Mouse (Mus musculus) CH12.LX (cell line): ENCODE results near the gene Ilf3. TPM values are rescaled to one million over a fixed set of nuclear protein-coding genes. Genes with fewer than 3 reads are reported as not detected.

Source experiments
- DNase-seq: peaks from one replicate; pipeline ENCODE4 v3.0.0-alpha.2; 2013; ENCODE audit errors: extremely low read depth
- H3K27ac ChIP-seq: 2 replicates; pipeline ENCODE4 v1.5.1; 2012; ENCODE audit warnings: low read depth, mild to moderate bottlenecking, control low read depth, moderate library complexity; ENCODE audit not compliant: insufficient read depth
- H3K27me3 ChIP-seq: replicated peaks from 2 replicates; pipeline ENCODE3; 2012; ENCODE audit warnings: inconsistent platforms
- H3K36me3 ChIP-seq, 2 experiments: replicated peaks in 1 of 2; 2 replicates each; pipeline versions ENCODE3 to v1.6.1; 2012; ENCODE audit warnings: inconsistent platforms in 1 of 2, low read length in 1 of 2, mild to moderate bottlenecking in 1 of 2, mixed read lengths in 1 of 2, moderate library complexity in 1 of 2; ENCODE audit not compliant: control insufficient read depth in 1 of 2, insufficient read depth in 1 of 2
- H3K4me1 ChIP-seq, 2 experiments: 2 replicates each; pipeline ENCODE4 v1.6.1; 2012; ENCODE audit warnings: inconsistent platforms in 1 of 2, moderate library complexity in 1 of 2; ENCODE audit not compliant: insufficient read depth in 2 of 2, control insufficient read depth in 1 of 2
- H3K4me2 ChIP-seq: 2 replicates; pipeline ENCODE4 v1.6.1; 2012; ENCODE audit warnings: low read depth, mild to moderate bottlenecking, control low read depth; ENCODE audit not compliant: poor library complexity, insufficient read depth, severe bottlenecking
- H3K4me3 ChIP-seq, 3 experiments: fragments of 150-350 bp in 1 of 3; sonication (generic) in 1 of 3; replicated peaks in 1 of 3; 2 replicates each; pipeline versions ENCODE3 to v1.5.1; 2011 to 2012; ENCODE audit warnings: low read depth in 2 of 3, low read length in 2 of 3, mild to moderate bottlenecking in 2 of 3, moderate library complexity in 2 of 3, control low read depth in 1 of 3, improper control_type of control experiment in 1 of 3, inconsistent platforms in 1 of 3, mixed read lengths in 1 of 3; ENCODE audit not compliant: poor library complexity in 1 of 3
- H3K79me2 ChIP-seq: replicated peaks from 2 replicates; pipeline ENCODE4 v1.6.1; 2012; ENCODE audit warnings: mild to moderate bottlenecking, moderate library complexity; ENCODE audit not compliant: control insufficient read depth, poor library complexity, insufficient read depth, severe bottlenecking; ENCODE audit errors: extremely low read depth
- H3K9ac ChIP-seq: 2 replicates; pipeline ENCODE4 v1.6.1; 2012; ENCODE audit warnings: low read depth, mild to moderate bottlenecking, control low read depth, moderate library complexity; ENCODE audit not compliant: insufficient read depth
- H3K9me3 ChIP-seq: replicated peaks from 2 replicates; pipeline ENCODE3; 2012; ENCODE audit warnings: low read length, inconsistent platforms, mixed read lengths
- CHD1 ChIP-seq: IDR thresholded peaks from 2 replicates; pipeline ENCODE4 v1.6.1; 2012; ENCODE audit warnings: low read depth, low read length, improper control_type of control experiment, inconsistent platforms
- CHD2 ChIP-seq: IDR thresholded peaks from 2 replicates; pipeline ENCODE4 v1.6.1; 2011; ENCODE audit warnings: low read length, improper control_type of control experiment
- E2F4 ChIP-seq: IDR thresholded peaks from 2 replicates; pipeline ENCODE4 v1.6.1; 2011; ENCODE audit warnings: low read depth, low read length, improper control_type of control experiment; ENCODE audit not compliant: insufficient replicate concordance
- ELF1 ChIP-seq: IDR thresholded peaks from 2 replicates; pipeline ENCODE4 v1.6.1; 2014; ENCODE audit warnings: low read depth, mild to moderate bottlenecking, inconsistent platforms, low read length, improper control_type of control experiment
- EP300 ChIP-seq: IDR thresholded peaks from 2 replicates; pipeline ENCODE4 v1.6.1; 2011; ENCODE audit warnings: low read length, improper control_type of control experiment
- ETS1 ChIP-seq: conservative IDR thresholded peaks from 2 replicates; pipeline ENCODE4 v1.6.1; 2012; ENCODE audit warnings: low read depth, mild to moderate bottlenecking, inconsistent platforms, low read length, improper control_type of control experiment, moderate library complexity
- GABPA ChIP-seq: IDR thresholded peaks from 2 replicates; pipeline ENCODE4 v1.6.1; 2012; ENCODE audit warnings: low read depth, low read length, improper control_type of control experiment, inconsistent platforms; ENCODE audit not compliant: insufficient replicate concordance
- HCFC1 ChIP-seq: IDR thresholded peaks from 2 replicates; pipeline ENCODE4 v1.6.1; 2012; ENCODE audit warnings: low read depth, mild to moderate bottlenecking, inconsistent platforms, low read length, improper control_type of control experiment
- IRF4 ChIP-seq: IDR thresholded peaks from 2 replicates; pipeline ENCODE4 v1.6.1; 2014; ENCODE audit warnings: low read depth, mild to moderate bottlenecking, inconsistent platforms, low read length, improper control_type of control experiment
- KAT2A ChIP-seq: IDR thresholded peaks from 2 replicates; pipeline ENCODE4 v1.6.1; 2012; ENCODE audit warnings: low read length, improper control_type of control experiment, inconsistent platforms; ENCODE audit not compliant: insufficient replicate concordance
- MAX ChIP-seq: IDR thresholded peaks from 2 replicates; pipeline ENCODE4 v1.6.1; 2011; ENCODE audit warnings: low read length, improper control_type of control experiment
- MEF2A ChIP-seq: IDR thresholded peaks from 2 replicates; pipeline ENCODE4 v1.6.1; 2014; ENCODE audit warnings: low read depth, mild to moderate bottlenecking, inconsistent platforms, low read length, improper control_type of control experiment, borderline replicate concordance
- MYC ChIP-seq: IDR thresholded peaks from 2 replicates; pipeline ENCODE4 v1.6.1; 2011; ENCODE audit warnings: low read depth, mild to moderate bottlenecking, improper control_type of control experiment, low read length
- NRF1 ChIP-seq: IDR thresholded peaks from 2 replicates; pipeline ENCODE4 v1.6.1; 2014; ENCODE audit warnings: low read depth, mild to moderate bottlenecking, inconsistent platforms, low read length, improper control_type of control experiment, moderate library complexity
- PAX5 ChIP-seq: IDR thresholded peaks from 2 replicates; pipeline ENCODE4 v1.6.1; 2012; ENCODE audit warnings: low read length, inconsistent platforms, mixed read lengths
- RAD21 ChIP-seq: IDR thresholded peaks from 2 replicates; pipeline ENCODE4 v1.6.1; 2011; ENCODE audit warnings: low read depth, mild to moderate bottlenecking, low read length, improper control_type of control experiment, moderate library complexity
- SIN3A ChIP-seq: IDR thresholded peaks from 2 replicates; pipeline ENCODE4 v1.6.1; 2012; ENCODE audit warnings: low read length, improper control_type of control experiment, inconsistent platforms
- SMC3 ChIP-seq: IDR thresholded peaks from 2 replicates; pipeline ENCODE4 v1.6.1; 2011; ENCODE audit warnings: low read depth, low read length, improper control_type of control experiment
- TBP ChIP-seq: conservative IDR thresholded peaks from 2 replicates; pipeline ENCODE4 v1.6.1; 2011; ENCODE audit warnings: low read depth, low read length, improper control_type of control experiment
- TCF12 ChIP-seq: IDR thresholded peaks from 2 replicates; pipeline ENCODE4 v1.6.1; 2014; ENCODE audit warnings: low read depth, mild to moderate bottlenecking, inconsistent platforms, low read length, improper control_type of control experiment
- UBTF ChIP-seq: IDR thresholded peaks from 2 replicates; pipeline ENCODE4 v1.6.1; 2012; ENCODE audit warnings: low read depth, mild to moderate bottlenecking, inconsistent platforms, low read length, improper control_type of control experiment, moderate library complexity
- USF1 ChIP-seq: IDR thresholded peaks from 2 replicates; pipeline ENCODE4 v1.6.1; 2014; ENCODE audit warnings: low read depth, mild to moderate bottlenecking, inconsistent platforms, low read length, improper control_type of control experiment
- USF2 ChIP-seq: conservative IDR thresholded peaks from 2 replicates; pipeline ENCODE4 v1.6.1; 2011; ENCODE audit warnings: low read depth, low read length, improper control_type of control experiment
- ZC3H11A ChIP-seq: IDR thresholded peaks from 2 replicates; pipeline ENCODE4 v1.6.1; 2012; ENCODE audit warnings: low read depth, mild to moderate bottlenecking, inconsistent platforms, low read length, improper control_type of control experiment
- dilution Hi-C: fragments of 300-500 bp; cut with MboI; formaldehyde crosslinking; loops from 2 replicates; pipeline ENCODE4 v1.14.3; 2020; ENCODE audit warnings: low sequenced_read_pairs; ENCODE audit not compliant: extremely low pct_unique_long_range_greater_than_20kb, extremely low pct_ligation_motif_present
- in situ Hi-C: fragments of 300-500 bp; cut with MboI; formaldehyde crosslinking; loops from 3 replicates; pipeline ENCODE4 v1.14.3; 2019; ENCODE audit warnings: low sequenced_read_pairs, low pct_ligation_motif_present, low pct_unique_long_range_greater_than_20kb, mixed read lengths
- polyA plus RNA-seq: library from polyadenylated mRNA; unstranded; fragments of >175 nt; gene quantifications from 2 replicates; pipeline ENCODE4 v1.2.1, GENCODE M21; 2012; ENCODE audit warnings: low read depth; ENCODE audit not compliant: insufficient read length
- total RNA-seq, 2 experiments: library from RNA; depleted of rRNA; stranded (reverse); fragments of 300-350 nt in 1 of 2; fragments of >200 nt in 1 of 2; gene quantifications; 2 replicates each; pipeline ENCODE4 v1.2.3; 2012 to 2014

Gene Ilf3
- total and polyA plus RNA-seq, 3 experiments: 72.8 to 128 (median 77.3) TPM

DNA sequence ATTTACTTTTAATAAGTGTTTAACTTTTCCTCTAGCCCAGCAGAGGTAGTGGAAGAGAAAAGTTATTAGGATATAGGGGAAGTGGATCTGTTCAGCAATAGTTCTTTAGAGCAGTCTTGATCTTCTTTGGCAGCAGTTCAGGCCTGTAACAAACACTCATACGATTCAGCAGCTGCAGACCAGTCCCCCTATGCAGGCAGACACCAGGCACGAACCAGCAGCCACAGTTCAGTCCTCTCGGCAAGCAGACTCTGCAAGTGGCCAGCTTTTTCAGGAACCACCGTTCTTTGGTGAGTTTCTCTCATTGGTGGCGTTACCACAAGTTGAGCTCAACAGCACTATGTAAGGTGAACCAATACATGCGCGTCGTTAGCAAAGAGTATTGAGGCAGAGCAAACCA, 31.2 kb upstream of the Ilf3 start:
- dilution Hi-C loops: no loop called here
- Histone ChIP-seq H3K27ac (no peak overlapping the region), H3K27me3 (no peaks in the 10 kb centered on the region), H3K36me3 (peaks cover 10 to 77% of the 10 kb centered on the region in 2 experiments), H3K9ac (no peak overlapping the region), H3K4me2 (no peak overlapping the region), H3K79me2 (peaks cover 7% of the 10 kb centered on the region), H3K9me3 (no peaks in the 10 kb centered on the region), H3K4me1 (peaks cover 0 to 19% of the 10 kb centered on the region in 2 experiments; a peak in 3 of 4 replicates)
- DNase-seq: no peak
- in situ Hi-C loops: no loop called here
- TF ChIP-seq MYC: no peak
- no peak for TF ChIP-seq TBP
- TF ChIP-seq KAT2A: no peak
- TF ChIP-seq CHD2: no peak
- no peak for TF ChIP-seq UBTF
- no peak for TF ChIP-seq SMC3
- TF ChIP-seq USF2: no peak
- no peak for TF ChIP-seq ELF1
- TF ChIP-seq, all 38 proteins: peak for 0
- H3K4me3 ChIP-seq: no peak overlapping the region

DNA sequence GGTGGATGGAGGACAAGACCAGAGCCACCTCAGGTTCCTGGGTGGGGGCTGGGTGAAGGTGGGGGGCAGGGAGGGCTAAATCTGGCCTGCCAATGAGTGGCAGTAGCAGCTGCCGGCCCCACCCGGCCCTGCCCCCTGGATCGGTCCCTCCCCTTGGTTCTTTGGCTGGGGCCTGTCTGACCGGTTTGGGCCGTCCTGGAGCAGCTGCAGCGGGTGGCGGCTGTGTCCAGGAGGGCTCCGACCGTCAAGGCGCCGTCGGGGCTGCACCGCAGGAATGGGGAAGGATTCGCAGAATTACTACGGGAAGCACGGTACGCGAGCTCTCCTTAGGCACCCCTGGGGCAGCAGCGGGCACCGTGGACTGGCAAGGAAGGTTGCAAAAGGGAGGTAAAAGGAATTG, 30.0 kb upstream of the Ilf3 start:
- no peak for DNase-seq
- in situ Hi-C loops: no loop called here
- Histone ChIP-seq H3K27me3 (no peaks in the 10 kb centered on the region), H3K79me2 (peaks cover 5% of the 10 kb centered on the region), H3K36me3 (peaks cover 21 to 82% of the 10 kb centered on the region in 2 experiments), H3K4me2 (no peak overlapping the region), H3K4me3 (no peak overlapping the region), H3K4me1 (peaks cover 0 to 7% of the 10 kb centered on the region in 2 experiments; a peak in 3 of 4 replicates), H3K27ac (no peak overlapping the region), H3K9me3 (no peaks in the 10 kb centered on the region), H3K9ac (no peak overlapping the region)
- TF ChIP-seq PAX5: no peak
- no peak for TF ChIP-seq E2F4
- no peak for TF ChIP-seq SIN3A
- TF ChIP-seq USF2: no peak
- no peak for TF ChIP-seq USF1
- no peak for TF ChIP-seq RAD21
- no peak for TF ChIP-seq MEF2A
- TF ChIP-seq HCFC1: no peak
- TF ChIP-seq CHD1: no peak
- TF ChIP-seq NRF1: no peak
- no peak for TF ChIP-seq IRF4
- TF ChIP-seq GABPA: no peak
- TF ChIP-seq ETS1: no peak
- no peak for TF ChIP-seq MAX
- TF ChIP-seq ELF1: no peak
- no peak for TF ChIP-seq ZC3H11A
- no peak for TF ChIP-seq EP300
- no peak for TF ChIP-seq KAT2A
- TF ChIP-seq TCF12: no peak
- dilution Hi-C loops: no loop called here
